Mouse (Mus musculus) cerebellum, adult 2 months (tissue): Measurements from ENCODE around the gene 3110082J24Rik. TPM values are rescaled to one million over a fixed set of nuclear protein-coding genes. Genes with fewer than 3 reads are reported as not detected.

ENCODE experiments used
- DNase-seq, 2 experiments: peaks; one replicate each; pipeline ENCODE4 v3.0.0; 2021
- H3K27ac ChIP-seq: fragments of 200-500 bp; 2 replicates; pipeline ENCODE4 v1.5.1; 2012; ENCODE audit warnings: low read length, control low read depth, inconsistent platforms; ENCODE audit not compliant: insufficient read depth
- H3K27me3 ChIP-seq: fragments of 200-500 bp; 2 replicates; pipeline ENCODE4 v1.6.1; 2012; ENCODE audit warnings: inconsistent platforms, mild to moderate bottlenecking, low read length, moderate library complexity; ENCODE audit not compliant: control insufficient read depth, insufficient read depth
- H3K4me1 ChIP-seq: fragments of 200-500 bp; 2 replicates; pipeline ENCODE4 v1.6.1; 2011; ENCODE audit warnings: low read length; ENCODE audit not compliant: control insufficient read depth, insufficient read depth
- H3K4me3 ChIP-seq: fragments of 200-500 bp; replicated peaks from 2 replicates; pipeline ENCODE3; 2011; ENCODE audit warnings: mild to moderate bottlenecking, low read depth, low read length, control low read depth; ENCODE audit not compliant: insufficient read depth
- CTCF ChIP-seq: fragments of 200-500 bp; IDR thresholded peaks from 2 replicates; pipeline ENCODE4 v1.5.1; 2011; ENCODE audit warnings: low read depth, mild to moderate bottlenecking, control low read depth, low read length, moderate library complexity, borderline replicate concordance; ENCODE audit not compliant: insufficient read depth
- POLR2A ChIP-seq: fragments of 200-500 bp; IDR thresholded peaks from 2 replicates; pipeline ENCODE4 v1.6.1; 2011; ENCODE audit warnings: low read length, control low read depth, borderline replicate concordance; ENCODE audit not compliant: insufficient read depth
- WGBS: fragments of 180-500 bp; shearing (Covaris S2); methylation state at CpG from one replicate; pipeline ENCODE4 v1.1.7; 2018; 5-methylcytosine and 5-hydroxymethylcytosine counted together
- polyA plus RNA-seq: library from polyadenylated mRNA; depleted of rRNA; stranded (reverse); fragments of >200 nt; gene quantifications from 2 replicates; pipeline ENCODE4 v1.2.3, GENCODE M21; 2012

The 3110082J24Rik gene
- polyA plus RNA-seq, 1 experiment = 7.0 TPM

DNA sequence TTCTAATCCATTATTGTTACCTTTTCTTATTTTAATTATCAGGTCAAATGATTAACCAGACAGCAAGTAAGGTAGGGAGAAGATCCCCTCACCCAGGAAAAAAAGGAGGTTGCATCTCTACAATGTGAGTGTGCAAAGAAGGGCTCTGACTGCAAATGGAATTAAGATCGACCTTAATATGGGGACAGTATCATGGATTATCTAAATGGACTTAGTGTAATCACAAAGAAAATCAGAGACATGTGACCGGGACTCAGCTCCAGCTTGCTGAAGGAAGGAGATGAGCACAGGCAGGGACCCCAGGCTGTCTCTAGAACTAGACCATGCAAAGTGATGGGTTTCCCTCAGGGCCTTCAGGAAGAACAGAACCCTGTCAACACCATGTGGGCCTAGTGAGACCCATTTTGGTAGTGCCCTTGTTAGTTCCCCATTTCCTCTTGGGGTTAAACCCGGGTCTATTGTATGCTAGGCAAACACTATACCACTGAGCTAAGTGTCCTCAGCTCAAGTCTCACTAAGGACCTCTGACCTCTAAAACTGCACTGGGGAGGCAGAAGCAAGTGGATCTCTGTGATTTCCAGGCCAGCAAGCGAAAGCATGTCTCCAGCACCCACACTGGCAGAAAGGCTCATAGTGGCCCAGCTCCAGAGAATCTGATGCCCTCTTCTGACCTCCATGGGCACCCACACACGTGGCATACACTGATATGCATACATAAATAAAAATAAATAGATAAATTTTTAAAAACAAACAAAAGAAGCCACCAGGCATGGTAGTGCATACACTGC, 42.4 kb upstream of the 3110082J24Rik start:
- no peaks in the 10 kb centered on the region for H3K27me3 ChIP-seq
- WGBS = 86% methylated on average over 5 of the region's 5 CpGs
- no peaks in the 10 kb centered on the region for H3K4me1 ChIP-seq
- no peak overlapping the region for H3K27ac ChIP-seq
- no peak for TF ChIP-seq CTCF
- TF ChIP-seq POLR2A = no peak
- no peak overlapping the region for H3K4me3 ChIP-seq
- DNase-seq = no peak

GRCm38 (mm10) chr5:30146526-30146925, 40.6 kb upstream of the 3110082J24Rik start:
- TF ChIP-seq CTCF = no peak
- TF ChIP-seq POLR2A = no peak
- Histone ChIP-seq H3K27ac (no peak overlapping the region), H3K4me3 (no peak overlapping the region), H3K27me3 (no peaks in the 10 kb centered on the region), H3K4me1 (no peaks in the 10 kb centered on the region)
- no peak for DNase-seq
- WGBS = 44% methylated on average over 6 of the region's 6 CpGs

DNA sequence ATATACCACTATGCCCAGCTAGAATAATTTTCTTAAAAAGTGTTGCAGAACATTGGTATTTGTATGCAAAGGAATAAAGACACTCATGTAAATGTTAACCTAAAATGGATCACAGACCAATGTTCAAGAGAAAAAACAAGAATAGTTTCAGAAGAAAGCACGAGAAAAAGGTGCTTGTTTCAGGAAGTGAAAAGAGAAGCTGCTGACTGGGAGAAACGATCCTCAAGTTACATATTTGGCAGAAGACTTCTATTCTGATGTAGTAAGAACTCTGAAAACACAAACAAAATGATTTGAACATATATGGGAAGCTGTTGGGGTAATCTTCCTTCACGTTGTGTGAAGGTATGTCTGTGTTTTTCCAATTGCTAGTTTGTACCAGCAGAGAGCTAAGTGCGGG, 32.3 kb upstream of the 3110082J24Rik start:
- Histone ChIP-seq H3K4me1 (no peaks in the 10 kb centered on the region), H3K4me3 (no peak overlapping the region), H3K27me3 (no peaks in the 10 kb centered on the region), H3K27ac (no peak overlapping the region)
- no peak for DNase-seq
- TF ChIP-seq POLR2A (no peak), CTCF (no peak)
- 88% methylated on average over 4 of the region's 4 CpGs for WGBS

DNA sequence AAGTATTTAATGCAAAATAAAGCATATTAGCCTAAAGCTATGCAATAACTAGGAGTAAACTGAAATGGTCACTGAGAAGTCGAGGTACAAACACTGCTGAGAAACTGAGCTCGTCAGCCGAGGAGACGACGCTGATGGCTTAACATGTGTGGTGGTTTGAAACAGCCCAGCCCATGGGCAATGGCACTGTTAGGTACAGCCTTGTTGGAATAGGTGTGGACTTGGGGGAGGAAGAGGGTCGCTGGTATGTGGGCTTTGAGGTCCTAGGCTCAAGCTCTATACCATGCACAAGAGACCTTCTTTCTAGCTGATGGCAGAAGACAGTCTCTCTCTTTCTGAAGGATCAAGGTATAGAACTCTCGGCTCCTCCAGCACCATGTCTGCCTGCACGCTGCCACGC, 31.4 kb upstream of the 3110082J24Rik start:
- TF ChIP-seq POLR2A (no peak), CTCF (no peak)
- WGBS = 91% methylated on average over 9 of the region's 9 CpGs

GRCm38 (mm10) chr5:30135711-30136231, 29.9 kb upstream of the 3110082J24Rik start:
- TF ChIP-seq POLR2A (no peak), CTCF (no peak)
- WGBS = 85% methylated on average over 11 of the region's 11 CpGs
- Histone ChIP-seq H3K27me3 (no peaks in the 10 kb centered on the region), H3K27ac (no peak overlapping the region), H3K4me1 (no peaks in the 10 kb centered on the region), H3K4me3 (no peak overlapping the region)
- DNase-seq = no peak

More for the DNA sequence above, 31.4 kb upstream of the 3110082J24Rik start:
- H3K27me3 ChIP-seq = no peaks in the 10 kb centered on the region
- no peak overlapping the region for H3K4me3 ChIP-seq
- DNase-seq = no peak
- H3K4me1 ChIP-seq = no peaks in the 10 kb centered on the region
- H3K27ac ChIP-seq = no peak overlapping the region

DNA sequence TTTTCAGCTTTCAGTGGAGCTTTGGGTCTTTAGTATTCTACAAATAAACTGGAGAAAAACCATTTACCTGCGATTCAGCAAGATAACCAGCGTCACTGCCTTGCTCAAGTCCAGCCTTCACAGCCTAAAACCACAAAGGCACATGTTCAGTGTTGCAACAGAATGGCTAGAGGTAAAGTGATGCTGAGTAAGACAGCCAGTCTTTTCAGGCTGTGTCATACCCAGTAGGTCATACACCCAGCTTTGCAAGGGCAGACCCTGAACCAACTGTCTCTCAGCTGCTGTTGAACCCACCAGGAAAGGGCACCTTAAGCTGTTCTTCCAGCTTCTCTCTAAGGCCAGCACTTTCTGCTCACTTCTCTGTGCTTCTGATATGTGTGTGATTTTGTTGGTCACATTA, 26.3 kb upstream of the 3110082J24Rik start:
- Histone ChIP-seq H3K27me3 (no peaks in the 10 kb centered on the region), H3K4me1 (no peaks in the 10 kb centered on the region), H3K27ac (no peak overlapping the region), H3K4me3 (no peak overlapping the region)
- TF ChIP-seq CTCF = no peak
- no peak for DNase-seq
- WGBS = 97% methylated on average over 2 of the region's 2 CpGs

GRCm38 (mm10) chr5:30131246-30131645, 25.4 kb upstream of the 3110082J24Rik start:
- Histone ChIP-seq H3K27me3 (no peaks in the 10 kb centered on the region), H3K4me3 (no peak overlapping the region), H3K4me1 (no peaks in the 10 kb centered on the region), H3K27ac (no peak overlapping the region)
- TF ChIP-seq POLR2A (no peak), CTCF (no peak)
- no peak for DNase-seq
- 94% methylated on average over 4 of the region's 4 CpGs for WGBS

DNA sequence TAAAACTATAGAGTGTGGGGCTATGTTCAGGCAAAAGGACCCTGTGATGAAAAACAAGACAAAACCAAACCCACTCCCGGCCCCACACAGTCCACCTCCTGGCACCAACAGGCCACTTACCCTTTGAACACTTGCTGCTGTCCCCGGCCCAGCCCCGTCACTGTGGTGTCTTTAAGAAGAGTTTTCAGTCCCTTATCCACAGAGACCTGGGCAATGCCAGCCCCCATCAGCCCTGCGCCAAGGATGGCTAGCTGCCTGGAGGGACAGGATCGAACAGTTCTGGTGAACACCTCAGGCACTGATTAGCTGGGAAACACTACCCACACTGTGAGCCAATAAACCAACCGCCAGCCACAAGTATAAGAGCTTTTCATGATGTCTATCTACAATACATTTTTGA, 22.8 kb upstream of the 3110082J24Rik start:
- Histone ChIP-seq H3K27me3 (no peaks in the 10 kb centered on the region), H3K4me3 (no peak overlapping the region), H3K27ac (no peak overlapping the region), H3K4me1 (no peaks in the 10 kb centered on the region)
- no peak for TF ChIP-seq POLR2A
- TF ChIP-seq CTCF = no peak
- no peak for DNase-seq
- WGBS = 76% methylated on average over 6 of the region's 6 CpGs
